Mouse (Mus musculus) lung, postnatal 10 days (tissue): ENCODE measurements around the gene Stxbp5.
"Not testable (repeated sequence)": the region's sequence is repeated elsewhere in the genome, so short reads cannot be mapped to it uniquely, and the experiment has no call there.

Source experiments
- DNase-seq: peaks from one replicate; pipeline ENCODE4 v3.0.0; 2021

The Stxbp5 gene

GRCm38 (mm10) chr10:9901071-9901696 lies at the start of gene Stxbp5:
Gene Stxbp5 (minus strand): TSS chr10:9901079.
- peak; percentile 84 for DNase-seq

- DNase-seq = no peak
Measured at GRCm38 (mm10) chr10:9912395-9912794, 11.5 kb upstream of the Stxbp5 start.

GRCm38 (mm10) chr10:9907919-9908502 lies 7.1 kb upstream of the Stxbp5 start:
- peak; percentile 12 for DNase-seq

- no peak for DNase-seq
Measured at GRCm38 (mm10) chr10:9907519-9907918, 6.6 kb upstream of the Stxbp5 start.

- no peak for DNase-seq
Measured at GRCm38 (mm10) chr10:9906185-9906584, 5.3 kb upstream of the Stxbp5 start.

- DNase-seq = peak; percentile 91
Measured at GRCm38 (mm10) chr10:9901697-9902239, 889 bp upstream of the Stxbp5 start.

GRCm38 (mm10) chr10:9900315-9901070 lies 386 bp downstream of the Stxbp5 start:
- DNase-seq = peak; percentile 35

- DNase-seq = peak; percentile 10
Measured at GRCm38 (mm10) chr10:9899816-9900215, 1.1 kb downstream of the Stxbp5 start.

- no peak for DNase-seq
Measured at GRCm38 (mm10) chr10:9899086-9899485, 1.8 kb downstream of the Stxbp5 start.

- DNase-seq = no peak
Measured at GRCm38 (mm10) chr10:9897852-9898251, 3.0 kb downstream of the Stxbp5 start.

GRCm38 (mm10) chr10:9893562-9893961 lies 7.3 kb downstream of the Stxbp5 start:
- DNase-seq = no peak

- no peak for DNase-seq
Measured at GRCm38 (mm10) chr10:9889651-9890050, 11.2 kb downstream of the Stxbp5 start.

GRCm38 (mm10) chr10:9888655-9889054 lies 12.2 kb downstream of the Stxbp5 start:
- no peak for DNase-seq

GRCm38 (mm10) chr10:9881781-9882320 lies 19.0 kb downstream of the Stxbp5 start:
- DNase-seq = not testable (repeated sequence)

GRCm38 (mm10) chr10:9880070-9880728 lies 20.7 kb downstream of the Stxbp5 start:
- no peak for DNase-seq

- DNase-seq = no peak
Measured at GRCm38 (mm10) chr10:9878821-9879489, 21.9 kb downstream of the Stxbp5 start.

GRCm38 (mm10) chr10:9875905-9876304 lies 25.0 kb downstream of the Stxbp5 start:
- no peak for DNase-seq

GRCm38 (mm10) chr10:9872143-9872542 lies 28.7 kb downstream of the Stxbp5 start:
- no peak for DNase-seq

- DNase-seq = peak; percentile 49
Measured at GRCm38 (mm10) chr10:9866793-9867579, 33.9 kb downstream of the Stxbp5 start.

- no peak for DNase-seq
Measured at GRCm38 (mm10) chr10:9860022-9860421, 40.9 kb downstream of the Stxbp5 start.

GRCm38 (mm10) chr10:9859476-9859875 lies 41.4 kb downstream of the Stxbp5 start:
- no peak for DNase-seq
